Comparison of ENCODE assay signal across 7 mouse cellular contexts in the genomic region with DNA sequence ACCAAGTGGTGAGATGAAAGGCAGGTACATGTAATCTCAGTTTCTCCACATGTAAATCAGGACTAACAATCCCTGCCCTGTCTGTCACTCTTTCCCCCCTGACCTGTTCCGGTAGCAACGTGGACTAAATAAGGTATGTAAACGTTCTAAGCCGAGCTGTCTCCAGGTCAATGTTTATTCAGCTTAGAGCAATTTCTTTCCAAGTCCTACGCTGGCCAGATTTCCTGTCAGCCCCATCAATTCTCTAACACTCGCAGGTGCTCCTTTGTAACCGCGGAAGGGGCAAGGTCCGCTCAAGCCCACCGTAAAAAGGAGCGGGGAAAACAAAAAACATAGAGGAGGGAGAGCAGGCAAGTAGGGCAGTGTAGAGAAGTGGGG. TPM values are rescaled to one million over a fixed set of nuclear protein-coding genes. Genes with fewer than 3 reads are reported as not detected.
A peak's percentile ranks its signal among the peaks of the same experiment; 100 is the strongest.
DNase-seq lines count a peak whose midpoint lies in the region; ATAC-seq and TF ChIP-seq lines count a peak whose summit lies in the region.

No protein-coding gene starts in this region.

- TF ChIP-seq CTCF in testis, adult 2 months (IDR thresholded peaks at IDR 0.05; ENCODE audit: control insufficient read depth, insufficient read depth, insufficient replicate concordance, low read depth, low read length), result no peak

- no peak for TF ChIP-seq POLR2A in testis, adult 2 months (IDR thresholded peaks at IDR 0.05; ENCODE audit: control insufficient read depth, low read depth, low read length)

- H3K9me3 ChIP-seq in forebrain, embryonic 13.5 days (replicated peaks), result no peaks in the 10 kb centered on the region
- H3K9me3 ChIP-seq in limb, embryonic 12.5 days, result no peaks in the 10 kb centered on the region
- H3K9me3 ChIP-seq in neural tube, embryonic 15.5 days (replicated peaks), result no peaks in the 10 kb centered on the region

- no peak for ATAC-seq in forebrain, embryonic 13.5 days
- ATAC-seq in limb, embryonic 12.5 days (ENCODE audit: insufficient number of reproducible peaks, insufficient read depth, low FRiP score, low TSS enrichment, low read depth), result no peak
- no peak for ATAC-seq in neural tube, embryonic 15.5 days (ENCODE audit: low FRiP score)
- no peak for ATAC-seq in frontal cortex, adult (ENCODE audit: low TSS enrichment)

- peak overlapping the region; percentile 95 for H3K9ac ChIP-seq in forebrain, embryonic 13.5 days
- H3K9ac ChIP-seq in limb, embryonic 12.5 days (replicated peaks), result peak overlapping the region; percentile 92
- peak overlapping the region; percentile 97 for H3K9ac ChIP-seq in neural tube, embryonic 15.5 days (replicated peaks)

- peak overlapping the region; percentile 97 for H3K4me3 ChIP-seq in testis, adult 2 months (ENCODE audit: control insufficient read depth, low read depth, low read length)
- H3K4me3 ChIP-seq in forebrain, embryonic 13.5 days, result peak overlapping the region; percentile 76
- H3K4me3 ChIP-seq in limb, embryonic 12.5 days (replicated peaks), result peak overlapping the region; percentile 82
- peak overlapping the region; percentile 74 for H3K4me3 ChIP-seq in neural tube, embryonic 15.5 days (replicated peaks)

- no peaks in the 10 kb centered on the region for H3K36me3 ChIP-seq in testis, adult 2 months (ENCODE audit: control insufficient read depth, insufficient read depth, low read length)
- H3K36me3 ChIP-seq in forebrain, embryonic 13.5 days (ENCODE audit: poor library complexity, severe bottlenecking), result peaks cover 9% of the 10 kb centered on the region
- peaks cover 9% of the 10 kb centered on the region for H3K36me3 ChIP-seq in limb, embryonic 12.5 days
- H3K36me3 ChIP-seq in neural tube, embryonic 15.5 days, result peaks cover 6% of the 10 kb centered on the region; the same call in 1 of the 2 replicates

- DNase-seq in testis, postnatal 14 days (ENCODE audit: low spot score), result no peak
- DNase-seq in spleen, postnatal 14 days (ENCODE audit: low spot score in 2 of 2), result no peak

- peak overlapping the region; percentile 97 for H3K27ac ChIP-seq in testis, adult 2 months (ENCODE audit: control insufficient read depth, insufficient read depth, low read depth, low read length)
- peak overlapping the region; percentile 98 for H3K27ac ChIP-seq in forebrain, embryonic 13.5 days
- no peak overlapping the region for H3K27ac ChIP-seq in limb, embryonic 12.5 days
- peak overlapping the region; percentile 99 for H3K27ac ChIP-seq in neural tube, embryonic 15.5 days (replicated peaks)

- peaks cover 4% of the 10 kb centered on the region for H3K4me1 ChIP-seq in testis, adult 2 months (ENCODE audit: control insufficient read depth, insufficient read depth, low read length)
- peaks cover 43% of the 10 kb centered on the region for H3K4me1 ChIP-seq in forebrain, embryonic 13.5 days
- H3K4me1 ChIP-seq in limb, embryonic 12.5 days (replicated peaks), result peaks cover 29% of the 10 kb centered on the region
- H3K4me1 ChIP-seq in neural tube, embryonic 15.5 days, result peaks cover 47% of the 10 kb centered on the region

- WGBS in forebrain, embryonic 13.5 days, result 1% methylated on average over 11 of the region's 11 CpGs
- 4% methylated on average over 11 of the region's 11 CpGs for WGBS in limb, embryonic 12.5 days
- WGBS in neural tube, embryonic 15.5 days, result under 1% methylated on average over 11 of the region's 11 CpGs

- H3K27me3 ChIP-seq in testis, adult 2 months (ENCODE audit: control insufficient read depth, insufficient read depth, low read length), result no peaks in the 10 kb centered on the region; the same call in 1 of the 2 replicates
- peaks cover 22% of the 10 kb centered on the region for H3K27me3 ChIP-seq in forebrain, embryonic 13.5 days
- peaks cover 25% of the 10 kb centered on the region for H3K27me3 ChIP-seq in limb, embryonic 12.5 days
- no peaks in the 10 kb centered on the region; the same call in 1 of the 2 replicates for H3K27me3 ChIP-seq in neural tube, embryonic 15.5 days (replicated peaks)

- H3K4me2 ChIP-seq in forebrain, embryonic 13.5 days, result peak overlapping the region; percentile 73
- peak overlapping the region; percentile 85 for H3K4me2 ChIP-seq in limb, embryonic 12.5 days
- peak overlapping the region; percentile 83 for H3K4me2 ChIP-seq in neural tube, embryonic 15.5 days

RNA-seq across cellular contexts. Expression of a gene that starts 0.2 kb away (rescaled TPM):
- polyA plus RNA-seq in testis, adult 2 months (2012; rRNA removed), result 163 and 176 TPM in 2 replicates
- polyA plus RNA-seq in forebrain, embryonic 13.5 days (2015; fragmentation: Nextera tagmentation; extraction: Ambion mirVana), result 72.3 and 72.8 TPM in 2 replicates
- 16.2 and 21.2 TPM in 2 replicates for polyA plus RNA-seq in limb, embryonic 12.5 days (2016; fragmentation: Nextera tagmentation; extraction: Ambion mirVana)
- 82.8 and 88.7 TPM in 2 replicates for polyA plus RNA-seq in neural tube, embryonic 15.5 days (2015; fragmentation: Nextera tagmentation; extraction: Ambion mirVana)

RNA-seq across cellular contexts. Expression of a gene that starts 23.8 kb away (rescaled TPM):
- 26.0 and 36.9 TPM in 2 replicates for polyA plus RNA-seq in testis, adult 2 months (2012; rRNA removed)
- 44.6 and 49.1 TPM in 2 replicates for polyA plus RNA-seq in forebrain, embryonic 13.5 days (2015; fragmentation: Nextera tagmentation; extraction: Ambion mirVana)
- polyA plus RNA-seq in limb, embryonic 12.5 days (2016; fragmentation: Nextera tagmentation; extraction: Ambion mirVana), result 41.0 and 47.0 TPM in 2 replicates
- polyA plus RNA-seq in neural tube, embryonic 15.5 days (2015; fragmentation: Nextera tagmentation; extraction: Ambion mirVana), result 57.0 and 57.4 TPM in 2 replicates
